Mouse (Mus musculus) heart, adult 2 months (tissue): Measurements from ENCODE around the gene Tlr3. TPM values are rescaled to one million over a fixed set of nuclear protein-coding genes. Genes with fewer than 3 reads are reported as not detected.

Source experiments
- DNase-seq, 2 experiments: peaks; one replicate each; pipeline ENCODE4 v3.0.0; 2021
- H3K27ac ChIP-seq: fragments of 200-600 bp; 2 replicates; pipeline ENCODE4 v1.8.1; 2022
- H3K27me3 ChIP-seq: fragments of 200-500 bp; 2 replicates; pipeline ENCODE4 v1.6.1; 2012; ENCODE audit warnings: mild to moderate bottlenecking, low read length, inconsistent platforms, mixed read lengths; ENCODE audit not compliant: control insufficient read depth, insufficient read depth
- H3K36me3 ChIP-seq: fragments of 200-500 bp; 2 replicates; pipeline ENCODE4 v1.6.1; 2012; ENCODE audit warnings: low read length, inconsistent platforms; ENCODE audit not compliant: control insufficient read depth, insufficient read depth
- H3K4me1 ChIP-seq: fragments of 200-500 bp; 2 replicates; pipeline ENCODE4 v1.6.1; 2011; ENCODE audit warnings: low read length; ENCODE audit not compliant: control insufficient read depth, insufficient read depth
- H3K4me3 ChIP-seq: fragments of 200-600 bp; 2 replicates; pipeline ENCODE4 v1.8.1; 2022
- H3K79me2 ChIP-seq: fragments of 200-500 bp; replicated peaks from 2 replicates; pipeline ENCODE4 v1.6.1; 2012; ENCODE audit warnings: mild to moderate bottlenecking, inconsistent platforms, low read length, moderate library complexity, mixed read lengths; ENCODE audit not compliant: control insufficient read depth, insufficient read depth
- H3K9ac ChIP-seq: fragments of 200-500 bp; 2 replicates; pipeline ENCODE4 v1.6.1; 2012; ENCODE audit warnings: low read depth, mild to moderate bottlenecking, control low read depth, inconsistent platforms, low read length, mixed read lengths
- CTCF ChIP-seq: fragments of 200-600 bp; IDR thresholded peaks from 2 replicates; pipeline ENCODE4 v1.8.1; 2022; ENCODE audit warnings: antibody characterized with exemption, mild to moderate bottlenecking, moderate library complexity
- EP300 ChIP-seq: fragments of 200-500 bp; IDR thresholded peaks from 2 replicates; pipeline ENCODE4 v1.6.1; 2011; ENCODE audit warnings: low read depth, low read length, control low read depth; ENCODE audit not compliant: insufficient read depth
- POLR2A ChIP-seq: fragments of 200-500 bp; IDR thresholded peaks from 2 replicates; pipeline ENCODE4 v1.6.1; 2011; ENCODE audit warnings: mild to moderate bottlenecking, low read depth, low read length, control low read depth; ENCODE audit not compliant: insufficient read depth
- WGBS: fragments of 180-500 bp; shearing (Covaris S2); methylation state at CpG from one replicate; pipeline ENCODE4 v1.1.7; 2018; 5-methylcytosine and 5-hydroxymethylcytosine counted together
- intact Hi-C: fragments of 180-260 bp; cut with DNase I; formaldehyde crosslinking; loops from one replicate; pipeline ENCODE4 v1.15.1; 2025
- long read RNA-seq: library from polyadenylated mRNA; stranded (forward); transcript quantifications from one replicate; pipeline ENCODE4 v2.0.0, GENCODE M21; 2021
- polyA plus RNA-seq: library from polyadenylated mRNA; depleted of rRNA; stranded (reverse); fragments of >200 nt; gene quantifications from 2 replicates; pipeline ENCODE4 v1.2.3, GENCODE M21; 2012; rRNA removed
- total RNA-seq, 2 experiments: library from RNA; stranded (reverse); gene quantifications; 2 replicates each; pipeline ENCODE4 v1.2.3; 2021

Tlr3 gene
- total RNA-seq (1 to 10 TPM; 4.6 to 7.1 TPM), polyA plus RNA-seq (4.0 and 7.7 TPM in 2 replicates)
- long read RNA-seq, partial matches to known transcripts = 0 of 2 reads
- long read RNA-seq, other reads (novel, unspliced or antisense) = 2 of 2 reads

DNA sequence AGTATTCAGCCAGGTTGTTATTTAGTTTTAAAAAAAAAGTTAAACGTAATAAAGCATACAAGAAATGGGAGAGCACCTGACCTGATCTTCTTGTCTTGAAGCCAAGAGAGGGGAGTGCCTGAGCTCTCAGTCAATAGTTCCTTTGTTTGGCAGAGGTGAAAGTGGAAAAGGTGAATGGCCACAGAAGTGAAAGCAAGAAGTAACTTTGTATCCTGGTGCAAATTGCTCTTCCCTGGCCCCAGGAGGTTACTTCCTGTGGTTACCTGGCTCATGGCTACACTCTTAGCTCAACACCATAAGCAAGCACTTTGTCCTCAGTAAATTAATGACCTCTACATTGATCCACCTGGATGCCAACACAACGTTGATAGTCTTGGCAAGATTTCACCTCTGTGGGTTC is at the start of gene Tlr3:
Gene Tlr3 (minus strand): TSS at position 199 of the 400 bp plus-strand sequence.
- TF ChIP-seq POLR2A (no peak), CTCF (no peak), EP300 (no peak)
- H3K27me3 ChIP-seq = no peaks in the 10 kb centered on the region
- peak within 1 kb of the TSS; percentile 75 for H3K4me3 ChIP-seq
- DNase-seq = no peak
- H3K4me1 ChIP-seq = peaks cover 7% of the 10 kb centered on the region
- intact Hi-C loops = no loop called here
- H3K36me3 ChIP-seq = peaks cover 8% of the 10 kb centered on the region; the same call in 1 of the 2 replicates
- peak within 1 kb of the TSS; percentile 89 for H3K27ac ChIP-seq
- H3K9ac ChIP-seq = peak within 1 kb of the TSS; percentile 67
- WGBS = 46% methylated on average over 2 of the region's 2 CpGs
- no peaks in the 10 kb centered on the region for H3K79me2 ChIP-seq

DNA sequence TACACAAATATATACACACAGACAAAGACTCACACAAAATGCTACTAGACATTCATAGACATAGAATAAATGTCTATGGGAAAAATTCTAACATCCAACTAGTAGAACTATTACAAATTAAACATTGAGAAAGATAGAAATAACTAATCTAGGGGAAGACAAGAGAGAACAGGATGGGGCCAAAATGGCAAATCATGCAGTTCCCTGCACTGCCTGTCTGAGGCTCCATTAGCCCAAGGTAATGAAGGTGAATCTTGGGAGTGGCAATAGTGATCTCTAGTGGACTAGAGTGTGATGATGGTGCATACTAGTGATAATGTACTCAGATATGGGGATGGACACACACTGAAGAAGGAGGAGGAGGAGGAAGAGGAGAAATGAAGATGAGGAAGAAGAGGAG is 47.0 kb upstream of the Tlr3 start:
- no peak overlapping the region for H3K27ac ChIP-seq
- no peaks in the 10 kb centered on the region for H3K27me3 ChIP-seq
- H3K9ac ChIP-seq = no peak overlapping the region
- DNase-seq = no peak
- no peaks in the 10 kb centered on the region for H3K36me3 ChIP-seq
- intact Hi-C loops = loop anchor here (10.0 kb wide), 2 partner anchors 147 to 207 kb away; no protein-coding TSS in a partner anchor
- no peaks in the 10 kb centered on the region for H3K79me2 ChIP-seq
- H3K4me3 ChIP-seq = no peak overlapping the region
- peaks cover 1% of the 10 kb centered on the region; the same call in 1 of the 2 replicates for H3K4me1 ChIP-seq
- TF ChIP-seq EP300 = no peak
- TF ChIP-seq CTCF = peak; percentile 32

DNA sequence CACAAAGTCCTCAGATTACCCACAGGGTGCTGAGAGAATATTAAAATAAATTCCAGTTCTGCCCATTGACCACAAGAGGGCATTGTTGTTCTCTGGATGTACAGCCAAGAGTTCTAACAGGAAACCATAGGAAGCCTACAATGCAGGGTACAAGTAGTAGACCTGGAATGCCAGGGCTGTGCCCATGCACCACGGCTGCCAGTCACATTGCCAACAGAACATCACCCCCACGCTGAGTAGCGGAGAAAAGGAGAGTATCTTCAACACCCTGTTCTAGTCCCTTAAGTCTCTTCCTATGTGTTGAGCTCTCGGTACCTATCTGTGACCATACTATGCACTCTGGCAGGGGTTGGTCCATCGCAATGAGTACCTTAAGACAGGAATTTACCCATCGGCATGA is 43.5 kb upstream of the Tlr3 start:
- Histone ChIP-seq H3K4me3 (no peak overlapping the region), H3K79me2 (no peaks in the 10 kb centered on the region), H3K9ac (no peak overlapping the region), H3K36me3 (no peaks in the 10 kb centered on the region), H3K27me3 (no peaks in the 10 kb centered on the region), H3K4me1 (peaks cover 3% of the 10 kb centered on the region), H3K27ac (no peak overlapping the region)
- TF ChIP-seq EP300 (0 out of 2 replicates have a peak, but pooled peaks have one; percentile 25), CTCF (peak; percentile 94), POLR2A (no peak)
- DNase-seq = peak; percentile 29 to 51
- WGBS = 55% methylated on average over 6 of the region's 6 CpGs
- intact Hi-C loops = loop anchor here (1.0 to 10.0 kb wide), 4 partner anchors 150 to 478 kb away; partner anchors contain the start of gene Ccdc110

DNA sequence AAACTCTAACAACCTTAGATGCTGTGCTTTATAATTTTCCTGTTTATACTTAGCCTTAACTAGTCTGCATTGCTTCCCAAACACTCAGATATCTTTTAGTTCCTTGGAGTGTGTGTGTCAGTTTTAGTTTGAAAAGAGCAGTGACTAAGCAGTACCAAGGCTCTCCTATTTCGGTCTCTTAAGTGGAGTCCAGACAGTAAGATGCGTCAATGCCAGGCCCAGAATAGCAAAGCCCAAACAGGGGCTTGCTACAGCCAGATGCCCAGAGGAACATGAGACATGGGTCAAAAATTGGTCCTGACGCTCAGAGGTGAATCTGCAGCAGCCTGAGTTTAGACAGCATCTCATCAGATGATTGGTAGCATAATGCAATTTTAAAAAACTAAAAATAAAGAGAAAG is 41.2 kb upstream of the Tlr3 start:
- Histone ChIP-seq H3K79me2 (no peaks in the 10 kb centered on the region), H3K27ac (peak overlapping the region; percentile 88), H3K4me3 (no peak overlapping the region), H3K36me3 (no peaks in the 10 kb centered on the region), H3K4me1 (peaks cover 3% of the 10 kb centered on the region), H3K27me3 (no peaks in the 10 kb centered on the region), H3K9ac (no peak overlapping the region)
- TF ChIP-seq EP300 (0 out of 2 replicates have a peak, but pooled peaks have one; percentile 28), POLR2A (no peak), CTCF (no peak)
- WGBS = 60% methylated on average over 3 of the region's 3 CpGs
- intact Hi-C loops = loop anchor here (5.0 to 10.0 kb wide), 3 partner anchors 153 to 480 kb away; partner anchors contain the start of gene Ccdc110
- DNase-seq = peak in 1 of 2 experiments; percentile 49

DNA sequence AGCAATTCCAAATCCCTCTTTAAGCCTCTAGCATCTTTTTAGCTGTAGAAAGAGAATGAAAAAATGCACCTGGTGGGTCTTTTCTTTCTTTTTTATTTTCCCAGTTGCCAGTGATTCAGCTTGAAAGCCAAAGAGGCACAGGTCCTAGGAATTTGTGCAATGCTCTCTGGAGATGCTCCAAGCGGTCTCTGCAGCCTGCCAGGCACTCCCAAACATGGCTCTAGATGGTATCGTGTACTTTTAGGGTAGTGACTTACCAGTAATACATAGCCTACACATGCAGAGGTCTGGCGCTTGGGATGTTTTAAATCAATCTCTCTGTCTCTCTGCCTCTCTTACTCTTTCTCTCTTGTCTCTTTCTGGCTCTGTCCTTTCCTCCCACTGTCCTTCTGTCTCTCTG is 38.0 kb upstream of the Tlr3 start:
- intact Hi-C loops = no loop called here
- H3K27ac ChIP-seq = peak overlapping the region; percentile 52
- no peaks in the 10 kb centered on the region for H3K27me3 ChIP-seq
- DNase-seq = peak in 1 of 2 experiments; percentile 36
- H3K9ac ChIP-seq = no peak overlapping the region
- TF ChIP-seq CTCF = no peak
- TF ChIP-seq EP300 = no peak
- TF ChIP-seq POLR2A = no peak
- 58% methylated on average over 3 of the region's 3 CpGs for WGBS
- H3K4me3 ChIP-seq = no peak overlapping the region
- H3K79me2 ChIP-seq = no peaks in the 10 kb centered on the region
- H3K36me3 ChIP-seq = no peaks in the 10 kb centered on the region
- peaks cover 1% of the 10 kb centered on the region; the same call in 1 of the 2 replicates for H3K4me1 ChIP-seq

DNA sequence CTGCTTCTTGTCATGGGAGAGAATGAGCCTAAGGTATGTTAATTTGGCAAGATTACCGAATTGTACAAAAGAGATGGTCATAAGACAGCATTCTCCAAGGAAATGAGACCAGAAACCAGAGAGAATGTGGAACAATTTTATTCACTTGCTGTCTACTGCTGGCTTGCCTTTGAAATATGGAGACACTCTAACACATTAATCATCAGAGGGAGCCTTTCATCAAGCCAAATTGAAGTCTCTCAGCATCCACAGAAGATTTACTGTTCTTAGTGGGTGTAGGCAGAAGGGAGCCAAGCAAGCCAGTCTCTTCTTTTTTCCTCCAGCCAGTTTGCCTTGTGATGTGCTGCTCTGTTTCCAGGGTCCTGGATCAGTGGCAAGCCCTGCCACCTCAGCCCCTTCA is 37.4 kb upstream of the Tlr3 start:
- intact Hi-C loops = no loop called here
- H3K27ac ChIP-seq = peak overlapping the region; percentile 42
- WGBS = 85% methylated on average over 1 of the region's 1 CpGs

More for the DNA sequence above, 37.4 kb upstream of the Tlr3 start:
- no peaks in the 10 kb centered on the region for H3K79me2 ChIP-seq
- TF ChIP-seq EP300 = no peak
- TF ChIP-seq POLR2A = no peak
- TF ChIP-seq CTCF = no peak
- no peak for DNase-seq
- H3K27me3 ChIP-seq = no peaks in the 10 kb centered on the region
- no peaks in the 10 kb centered on the region for H3K36me3 ChIP-seq
- no peak overlapping the region for H3K9ac ChIP-seq
- H3K4me3 ChIP-seq = no peak overlapping the region
- peaks cover 1% of the 10 kb centered on the region; the same call in 1 of the 2 replicates for H3K4me1 ChIP-seq
